Comparison of ENCODE assay signal across 9 mouse cellular contexts in genomic region chr6:126583075-126583474, GRCm38 (mm10). TPM values are rescaled to one million over a fixed set of nuclear protein-coding genes. Genes with fewer than 3 reads are reported as not detected.
A peak's percentile ranks its signal among the peaks of the same experiment; 100 is the strongest.
DNase-seq lines count a peak whose midpoint lies in the region; ATAC-seq lines count a peak whose summit lies in the region.
"Had no signal": no experiment of that assay in that cellular context is flagged by ENCODE, and none has a peak within 500 bp of the region (broad histone marks: within the 10 kb centered on the region; RNA-seq: fewer than 3 reads in every experiment).

No protein-coding gene starts in this region.

- H3K4me1 ChIP-seq in liver, embryonic 12.5 days = no peaks in the 10 kb centered on the region
- H3K4me1 ChIP-seq: heart, embryonic 13.5 days had no signal

- H3K4me2 ChIP-seq in liver, embryonic 12.5 days = no peak overlapping the region
- H3K4me2 ChIP-seq: heart, embryonic 13.5 days had no signal

- 54% methylated on average over 7 of the region's 7 CpGs for WGBS in liver, embryonic 12.5 days (ENCODE audit: insufficient replicate concordance)

- H3K27ac ChIP-seq in liver, embryonic 12.5 days = no peak overlapping the region
- H3K27ac ChIP-seq: heart, embryonic 13.5 days had no signal

- H3K9me3 ChIP-seq in liver, embryonic 12.5 days (replicated peaks) = no peaks in the 10 kb centered on the region
- H3K9me3 ChIP-seq: heart, embryonic 13.5 days had no signal

- H3K36me3 ChIP-seq in liver, embryonic 12.5 days = no peaks in the 10 kb centered on the region
- H3K36me3 ChIP-seq: heart, embryonic 13.5 days had no signal

- no peaks in the 10 kb centered on the region for H3K27me3 ChIP-seq in liver, embryonic 12.5 days (replicated peaks)

- no peak for ATAC-seq in liver, embryonic 12.5 days

- DNase-seq in cerebellum, adult 11 months = peak; percentile 64
- no peak for DNase-seq in cerebellum, postnatal 4 days (ENCODE audit: low spot score in 2 of 2)
- DNase-seq in liver = peak; percentile 28
- peak; percentile 8 for DNase-seq in c-Kit-negative CD71-positive TER-119-positive erythroid progenitor cells, embryonic 14.5 days (ENCODE audit: low read depth, low spot score)
- peak; percentile 9 to 67 for DNase-seq in kidney, postnatal 36 days
- peak; percentile 20 for DNase-seq in testis, postnatal 14 days (ENCODE audit: low spot score)
- DNase-seq in left cerebral cortex, adult 9 months (ENCODE audit: low spot score in 2 of 2) = no peak

- no peak overlapping the region for H3K9ac ChIP-seq in liver, embryonic 12.5 days
- H3K9ac ChIP-seq: heart, embryonic 13.5 days had no signal

- no peak overlapping the region for H3K4me3 ChIP-seq in liver, embryonic 12.5 days
- H3K4me3 ChIP-seq: heart, embryonic 13.5 days had no signal

RNA-seq across cellular contexts. Expression of gene Kcna5, which starts 47.9 kb away (rescaled TPM):
- polyA plus RNA-seq in liver, embryonic 12.5 days (2016; fragmentation: Nextera tagmentation; extraction: Ambion mirVana) = 0.44 and 0.61 TPM in 2 replicates

Comparison
In these comparisons a context has a peak if more than half of its experiments do, and no peak if none do; other contexts are left out.
1. DNase-seq: peak in cerebellum, adult 11 months (single experiment), liver (single experiment), c-Kit-negative CD71-positive TER-119-positive erythroid progenitor cells, embryonic 14.5 days (single experiment), kidney, postnatal 36 days (2 of 2) and testis, postnatal 14 days (single experiment); none in cerebellum, postnatal 4 days (0 of 2) and left cerebral cortex, adult 9 months (0 of 2).